Mouse (Mus musculus) embryonic facial prominence, embryonic 14.5 days (tissue): ENCODE results near the gene Zim1. TPM values are rescaled to one million over a fixed set of nuclear protein-coding genes. Genes with fewer than 3 reads are reported as not detected.

ENCODE experiments used
- ATAC-seq: fragments of 200-750 bp; cut with Nextera tagmentation; 2 replicates; pipeline ENCODE4 v1.8.0; 2017; ENCODE audit warnings: low read depth, moderate number of reproducible peaks, moderate TSS enrichment
- DNase-seq: peaks from one replicate; pipeline ENCODE4 v3.0.0-alpha.2; 2015; ENCODE audit warnings: low spot score
- H3K27ac ChIP-seq: fragments of 300-500 bp; sonication (generic); replicated peaks from 2 replicates; pipeline ENCODE4 v1.5.1; 2014; ENCODE audit warnings: low read depth, mild to moderate bottlenecking, low read length, moderate library complexity
- H3K27me3 ChIP-seq: fragments of 300-500 bp; sonication (generic); replicated peaks from 2 replicates; pipeline ENCODE4 v1.6.1; 2014; ENCODE audit warnings: low read length; ENCODE audit not compliant: control insufficient read depth, insufficient read depth
- H3K36me3 ChIP-seq: fragments of 300-500 bp; sonication (generic); 2 replicates; pipeline ENCODE4 v1.6.1; 2014; ENCODE audit warnings: low read length, mixed read lengths; ENCODE audit not compliant: control insufficient read depth, insufficient read depth
- H3K4me1 ChIP-seq: fragments of 300-500 bp; sonication (generic); 2 replicates; pipeline ENCODE4 v1.6.1; 2014; ENCODE audit warnings: antibody characterized with exemption, low read length; ENCODE audit not compliant: control insufficient read depth, insufficient read depth
- H3K4me2 ChIP-seq: fragments of 300-500 bp; sonication (generic); 2 replicates; pipeline ENCODE4 v1.6.1; 2014; ENCODE audit warnings: low read depth, mild to moderate bottlenecking, low read length, moderate library complexity, mixed read lengths
- H3K4me3 ChIP-seq: fragments of 300-500 bp; sonication (generic); 2 replicates; pipeline ENCODE4 v1.5.1; 2014; ENCODE audit warnings: low read depth, mild to moderate bottlenecking, low read length
- H3K9ac ChIP-seq: fragments of 300-500 bp; sonication (generic); 2 replicates; pipeline ENCODE4 v1.6.1; 2014; ENCODE audit warnings: low read depth, mild to moderate bottlenecking, low read length, moderate library complexity, mixed read lengths
- H3K9me3 ChIP-seq: fragments of 300-500 bp; sonication (generic); 2 replicates; pipeline ENCODE4 v1.6.1; 2016; ENCODE audit warnings: low read length; ENCODE audit not compliant: control insufficient read depth
- WGBS: fragments of 180-500 bp; shearing (Covaris S2); extraction: QIAGEN DNeasy Blood & Tissue Kit; methylation state at CpG from one replicate; pipeline ENCODE4 v1.1.7; 2014; 5-methylcytosine and 5-hydroxymethylcytosine counted together
- polyA plus RNA-seq: library from polyadenylated mRNA; unstranded; fragments of >200 nt; fragmentation: Nextera tagmentation; extraction: Ambion mirVana; gene quantifications from 2 replicates; pipeline ENCODE4 v1.2.1, GENCODE M21; 2014

The Zim1 gene
- polyA plus RNA-seq = 24.4 and 34.6 TPM in 2 replicates

- no peaks in the 10 kb centered on the region for H3K27me3 ChIP-seq
- H3K9me3 ChIP-seq = no peaks in the 10 kb centered on the region
- H3K4me2 ChIP-seq = peak within 1 kb of the TSS; percentile 65
- ATAC-seq (peak; percentile 100), DNase-seq (peak; percentile 98)
- H3K4me1 ChIP-seq = no peaks in the 10 kb centered on the region
- 10% methylated on average over 32 of the region's 32 CpGs for WGBS
- H3K27ac ChIP-seq = peak within 1 kb of the TSS; percentile 35
- peak within 1 kb of the TSS; percentile 71 for H3K9ac ChIP-seq
- H3K36me3 ChIP-seq = no peaks in the 10 kb centered on the region
- peak within 1 kb of the TSS; percentile 58 for H3K4me3 ChIP-seq
Measured at GRCm38 (mm10) chr7:6696241-6697045, at the start of gene Zim1. TSS of gene Zim1 (minus strand) at chr7:6696450.

DNA sequence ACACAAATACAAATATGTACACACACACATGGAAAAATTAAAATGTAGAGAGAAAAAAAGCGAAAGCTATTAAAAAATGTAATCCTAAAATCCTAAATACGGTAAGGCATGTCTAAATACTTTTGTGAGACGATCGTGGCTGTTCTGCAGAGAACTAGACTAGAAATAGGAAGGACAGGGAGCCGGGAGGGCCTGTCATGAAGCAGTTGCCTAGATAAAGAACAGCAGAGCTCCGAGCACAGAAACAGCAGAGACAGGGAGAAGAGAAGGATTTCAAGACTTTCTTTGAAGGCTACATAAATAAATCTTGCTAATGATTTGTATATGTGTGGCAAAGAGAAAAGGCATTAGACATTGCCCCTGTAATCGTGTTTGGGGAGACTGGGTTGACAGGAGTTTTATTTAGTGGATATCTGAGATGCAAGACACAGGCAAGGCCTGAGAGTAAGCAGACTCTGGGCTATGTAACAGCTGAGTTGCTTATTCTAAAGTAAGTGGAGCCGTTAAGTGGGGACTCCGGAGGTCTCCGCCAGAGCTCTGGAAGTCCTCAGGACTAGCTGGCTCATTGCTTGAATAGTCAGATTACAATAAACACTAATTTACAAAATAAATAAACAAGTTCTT is 48.1 kb upstream of the Zim1 start:
- Histone ChIP-seq H3K4me2 (no peak overlapping the region), H3K4me1 (no peaks in the 10 kb centered on the region), H3K27ac (peak overlapping the region; percentile 36; the same call in 1 of the 2 replicates), H3K9me3 (no peaks in the 10 kb centered on the region), H3K4me3 (no peak overlapping the region), H3K36me3 (no peaks in the 10 kb centered on the region), H3K9ac (no peak overlapping the region), H3K27me3 (no peaks in the 10 kb centered on the region)
- 51% methylated on average over 10 of the region's 10 CpGs for WGBS
- ATAC-seq = peak; percentile 73; the same call in 1 of the 2 replicates
- DNase-seq = peak; percentile 85

DNA sequence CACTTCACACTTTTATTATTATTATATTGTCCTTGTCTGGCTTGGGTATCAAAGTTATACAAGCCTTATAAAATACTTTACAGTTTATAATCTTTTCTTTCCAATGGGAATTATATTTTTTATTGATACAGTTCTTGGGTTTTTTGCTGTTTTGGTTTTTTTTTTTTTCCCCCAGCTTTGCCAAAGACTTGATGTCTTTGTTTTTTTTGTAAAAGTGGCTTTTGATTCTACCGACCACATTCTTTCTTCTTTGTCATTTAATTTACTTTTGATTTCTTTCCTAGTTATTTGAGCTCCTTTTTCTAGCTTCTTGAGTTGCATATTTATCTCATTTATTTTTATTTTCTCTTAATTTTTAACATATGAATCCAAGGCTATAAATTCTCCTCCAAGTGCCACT is 39.8 kb upstream of the Zim1 start:
- DNase-seq (no peak), ATAC-seq (no peak)
- no peak overlapping the region for H3K4me3 ChIP-seq
- H3K9me3 ChIP-seq = peaks cover under 1% of the 10 kb centered on the region; the same call in 1 of the 2 replicates
- H3K27ac ChIP-seq = no peak overlapping the region; the same call in none of the 2 replicates
- H3K9ac ChIP-seq = no peak overlapping the region
- no peaks in the 10 kb centered on the region for H3K27me3 ChIP-seq
- H3K4me2 ChIP-seq = no peak overlapping the region
- H3K4me1 ChIP-seq = no peaks in the 10 kb centered on the region
- no peaks in the 10 kb centered on the region for H3K36me3 ChIP-seq
- WGBS = 49% methylated on average over 1 of the region's 1 CpGs

GRCm38 (mm10) chr7:6731930-6732329 is 35.7 kb upstream of the Zim1 start:
- peak overlapping the region; percentile 63 for H3K4me3 ChIP-seq
- H3K4me1 ChIP-seq = no peaks in the 10 kb centered on the region
- H3K9ac ChIP-seq = peak overlapping the region; percentile 58
- peak overlapping the region; percentile 89 for H3K27ac ChIP-seq
- WGBS = 47% methylated on average over 4 of the region's 4 CpGs
- H3K36me3 ChIP-seq = no peaks in the 10 kb centered on the region
- H3K4me2 ChIP-seq = peak overlapping the region; percentile 56
- H3K27me3 ChIP-seq = no peaks in the 10 kb centered on the region
- ATAC-seq = no peak
- peaks cover 42% of the 10 kb centered on the region for H3K9me3 ChIP-seq
- DNase-seq = peak; percentile 24

DNA sequence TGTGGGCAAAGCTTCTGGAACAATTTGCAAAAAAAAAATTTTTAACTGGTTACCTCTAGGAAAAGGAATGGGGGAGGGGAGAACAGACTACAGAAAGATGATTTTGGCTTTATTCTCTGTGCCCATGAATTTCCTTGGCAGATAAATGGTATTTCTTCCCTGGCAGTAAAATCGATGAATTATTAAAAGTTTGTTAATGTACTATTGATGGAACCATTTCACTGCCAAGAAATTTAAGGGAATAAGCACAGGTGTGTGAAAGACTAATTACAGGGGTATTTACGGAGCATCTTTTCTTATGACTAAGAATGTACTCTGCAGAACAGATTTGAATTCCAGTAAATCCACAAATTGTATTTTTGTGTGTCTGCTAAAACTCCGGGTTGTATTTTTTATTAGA is 35.1 kb upstream of the Zim1 start:
- peak overlapping the region; percentile 63 for H3K4me3 ChIP-seq
- H3K4me2 ChIP-seq = peak overlapping the region; percentile 56
- H3K27me3 ChIP-seq = no peaks in the 10 kb centered on the region
- peaks cover under 1% of the 10 kb centered on the region; the same call in 1 of the 2 replicates for H3K36me3 ChIP-seq
- H3K4me1 ChIP-seq = no peaks in the 10 kb centered on the region
- ATAC-seq (no peak), DNase-seq (no peak)
- peaks cover 44% of the 10 kb centered on the region for H3K9me3 ChIP-seq
- peak overlapping the region; percentile 89 for H3K27ac ChIP-seq
- WGBS = 48% methylated on average over 3 of the region's 3 CpGs
- H3K9ac ChIP-seq = peak overlapping the region; percentile 58

GRCm38 (mm10) chr7:6730801-6731200 is 34.6 kb upstream of the Zim1 start:
- Histone ChIP-seq H3K9ac (peak overlapping the region; percentile 58), H3K27me3 (no peaks in the 10 kb centered on the region), H3K27ac (peak overlapping the region; percentile 89), H3K4me1 (no peaks in the 10 kb centered on the region), H3K4me2 (peak overlapping the region; percentile 56), H3K9me3 (peaks cover 44% of the 10 kb centered on the region), H3K4me3 (peak overlapping the region; percentile 63), H3K36me3 (peaks cover 6% of the 10 kb centered on the region; the same call in 1 of the 2 replicates)
- 49% methylated on average over 15 of the region's 15 CpGs for WGBS
- ATAC-seq (no peak), DNase-seq (peak; percentile 39)

DNA sequence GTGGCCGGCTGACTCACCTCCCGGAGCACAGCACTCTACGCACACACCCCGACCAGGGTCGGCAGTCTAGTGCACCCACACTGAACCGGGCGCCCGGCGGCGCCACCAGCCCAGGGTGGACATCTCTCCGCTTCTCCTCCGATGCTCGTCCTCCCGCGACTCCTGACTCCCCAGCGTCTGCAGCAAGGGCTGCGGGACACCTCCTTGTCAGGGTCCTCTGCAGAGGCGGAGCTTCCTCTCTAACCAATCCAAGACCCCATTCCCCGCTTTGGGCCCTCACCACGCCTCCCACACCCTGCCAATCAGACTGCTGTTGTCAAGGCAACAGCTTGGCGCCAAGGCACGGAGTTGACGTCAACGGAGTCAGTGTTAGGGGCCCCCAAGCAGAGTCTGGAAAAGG is 34.0 kb upstream of the Zim1 start, which contains the start of the genes Peg3 and Usp29:
Peg3 (minus strand) TSS at position 191 of the 400 bp plus-strand sequence.
Usp29 (plus strand) TSS at position 338 of the 400 bp plus-strand sequence.
- H3K4me1 ChIP-seq = no peaks in the 10 kb centered on the region
- ATAC-seq = peak; percentile 54

GRCm38 (mm10) chr7:6729061-6729817 is 33.0 kb upstream of the Zim1 start:
- DNase-seq = peak; percentile 98
- Histone ChIP-seq H3K27ac (peak overlapping the region; percentile 90), H3K9me3 (peaks cover 44% of the 10 kb centered on the region), H3K4me3 (peak overlapping the region; percentile 63), H3K9ac (peak overlapping the region; percentile 79), H3K27me3 (no peaks in the 10 kb centered on the region), H3K4me2 (peak overlapping the region; percentile 56), H3K36me3 (peaks cover 21% of the 10 kb centered on the region), H3K4me1 (no peaks in the 10 kb centered on the region)
- peak; percentile 56 for ATAC-seq
- WGBS = 53% methylated on average over 34 of the region's 37 CpGs

More for the DNA sequence above, 34.0 kb upstream of the Zim1 start, which contains the start of the genes Peg3 and Usp29:
- peaks cover 44% of the 10 kb centered on the region for H3K9me3 ChIP-seq
- 61% methylated on average over 24 of the region's 24 CpGs for whole genome bisulfite sequencing
- H3K27ac ChIP-seq = peak within 1 kb of the TSS; percentile 90
- peak within 1 kb of the TSS; percentile 56 for H3K4me2 ChIP-seq
- peak within 1 kb of the TSS; percentile 63 for H3K4me3 ChIP-seq
- no peaks in the 10 kb centered on the region for H3K27me3 ChIP-seq
- peak; percentile 97 for DNase-seq
- H3K36me3 ChIP-seq = peaks cover 12% of the 10 kb centered on the region
- peak within 1 kb of the TSS; percentile 79 for H3K9ac ChIP-seq
